Mouse (Mus musculus): ENCODE measurements at regions not wholly inside any gene's neighbourhood (a gene's known extent, or its start where the extent isn't known, plus 50 kb on each side); places are given as distances from the start of the nearest gene placed in this dataset.
A peak's percentile ranks its signal among the peaks of the same experiment; 100 is the strongest.

DNA sequence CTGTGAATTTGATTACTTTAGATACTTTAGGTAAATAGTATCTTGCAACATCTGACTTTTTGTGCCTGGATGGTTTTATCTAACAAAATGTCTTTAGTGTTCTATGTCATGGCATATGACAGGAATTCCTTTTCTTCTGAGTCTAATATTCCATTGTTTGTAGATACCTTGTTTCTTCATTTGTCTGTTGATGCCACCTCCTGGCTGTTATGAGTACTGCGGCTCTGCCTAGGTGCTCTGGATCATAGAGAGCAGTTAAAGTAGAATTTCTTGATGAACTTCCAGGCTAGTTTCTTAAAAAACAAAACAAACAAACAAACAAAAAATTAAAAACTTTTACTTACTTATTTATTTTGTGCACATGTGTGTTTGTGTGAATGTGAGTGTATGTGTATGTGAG, 83.6 kb upstream of the Kif2a start:
- Histone ChIP-seq H3K9ac (no peak overlapping the region), H3K36me3 (no peaks in the 10 kb centered on the region), H3K9me3 (no peaks in the 10 kb centered on the region), H3K27ac (no peak overlapping the region), H3K27me3 (no peaks in the 10 kb centered on the region), H3K4me1 (no peaks in the 10 kb centered on the region), H3K4me3 (no peak overlapping the region), H3K4me2 (no peak overlapping the region)
- 67% methylated on average over 1 of the region's 1 CpGs for WGBS
- ATAC-seq (ENCODE audit: borderline replicate concordance, extremely low read depth, low FRiP score, low TSS enrichment): no peak

DNA sequence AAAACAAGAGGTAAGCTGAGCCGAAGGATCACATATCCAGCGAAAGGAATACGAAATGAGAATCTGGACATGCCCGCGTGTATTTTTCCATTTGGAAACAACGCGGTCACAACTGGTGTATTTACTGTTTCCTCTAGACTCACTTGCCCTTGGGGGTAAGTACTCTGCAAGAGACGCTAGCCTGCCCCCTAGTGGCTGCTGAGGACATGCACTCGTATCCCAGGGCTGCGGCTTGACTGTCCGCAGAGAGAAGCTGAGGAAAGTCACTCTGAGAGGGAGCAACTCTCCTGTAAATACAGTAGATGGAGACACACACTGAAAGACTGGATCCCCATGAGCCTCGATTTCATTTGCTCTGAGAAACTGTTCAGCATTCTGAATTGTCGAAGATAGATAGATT, 79.7 kb upstream of the Kif2a start:
- H3K27ac ChIP-seq: no peak overlapping the region

DNA sequence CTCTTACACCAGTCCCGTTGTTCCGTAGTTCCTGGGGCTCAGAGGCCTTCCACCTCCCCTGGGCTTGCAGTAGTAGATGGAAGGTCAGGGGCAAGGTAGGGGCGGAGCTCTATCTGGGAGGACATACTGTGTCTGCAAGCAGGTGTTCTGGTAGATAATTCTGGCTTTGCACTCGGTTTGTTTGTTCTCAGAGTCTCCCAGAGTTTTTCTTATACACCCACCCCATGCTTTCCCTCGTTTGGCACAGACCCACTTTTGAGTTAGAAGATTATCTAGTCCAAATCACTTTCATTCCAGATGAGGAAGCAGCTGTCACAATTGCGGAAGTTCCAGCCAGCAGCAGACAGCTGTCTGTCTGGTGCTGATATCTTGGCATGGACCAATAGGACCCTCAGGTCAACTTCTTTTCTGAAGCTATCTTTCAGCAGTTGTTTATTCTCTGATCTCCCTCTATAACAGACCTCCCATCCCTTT, 79.0 kb upstream of the Kif2a start:
- Histone ChIP-seq H3K4me3 (no peak overlapping the region), H3K27me3 (no peaks in the 10 kb centered on the region), H3K27ac (no peak overlapping the region), H3K4me1 (no peaks in the 10 kb centered on the region), H3K9me3 (no peaks in the 10 kb centered on the region), H3K36me3 (no peaks in the 10 kb centered on the region), H3K9ac (no peak overlapping the region), H3K4me2 (peak overlapping the region; percentile 45; the same call in 1 of the 2 replicates)
- ATAC-seq (ENCODE audit: borderline replicate concordance, extremely low read depth, low FRiP score, low TSS enrichment): peak; percentile 59; the same call in 1 of the 2 replicates
- 46% methylated on average over 6 of the region's 6 CpGs for WGBS

More for the DNA sequence above, 79.7 kb upstream of the Kif2a start:
- H3K9ac ChIP-seq: no peak overlapping the region
- ATAC-seq (ENCODE audit: borderline replicate concordance, extremely low read depth, low FRiP score, low TSS enrichment): peak; percentile 81; the same call in 1 of the 2 replicates
- no peaks in the 10 kb centered on the region for H3K9me3 ChIP-seq
- H3K36me3 ChIP-seq: no peaks in the 10 kb centered on the region
- H3K27me3 ChIP-seq: no peaks in the 10 kb centered on the region
- 0 out of 2 replicates have a peak overlapping the region, but pooled peaks have one; percentile 17 for H3K4me3 ChIP-seq
- WGBS: 19% methylated on average over 13 of the region's 13 CpGs
- peak overlapping the region; percentile 45 for H3K4me2 ChIP-seq
- H3K4me1 ChIP-seq: no peaks in the 10 kb centered on the region

DNA sequence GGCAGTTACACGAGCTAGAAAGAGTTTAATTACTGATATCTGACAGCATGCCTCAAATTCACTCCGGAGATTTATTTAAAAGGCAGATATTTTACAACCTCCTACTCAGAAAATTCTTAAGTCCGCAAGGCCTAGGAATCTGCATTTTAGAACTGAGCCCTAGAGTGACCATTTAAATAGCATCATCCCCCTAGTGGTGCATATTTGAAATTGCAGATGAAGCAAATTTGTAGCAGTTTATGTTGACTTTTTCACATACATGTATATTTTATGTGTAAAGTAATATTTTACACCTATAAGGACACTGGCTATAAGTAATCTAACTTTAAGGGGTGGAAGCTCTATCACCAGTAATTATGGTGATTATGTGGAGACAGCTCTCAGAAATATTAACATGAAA, 78.2 kb upstream of the Kif2a start:
- Histone ChIP-seq H3K4me1 (no peaks in the 10 kb centered on the region), H3K4me3 (no peak overlapping the region)
- 68% methylated on average over 3 of the region's 3 CpGs for WGBS

DNA sequence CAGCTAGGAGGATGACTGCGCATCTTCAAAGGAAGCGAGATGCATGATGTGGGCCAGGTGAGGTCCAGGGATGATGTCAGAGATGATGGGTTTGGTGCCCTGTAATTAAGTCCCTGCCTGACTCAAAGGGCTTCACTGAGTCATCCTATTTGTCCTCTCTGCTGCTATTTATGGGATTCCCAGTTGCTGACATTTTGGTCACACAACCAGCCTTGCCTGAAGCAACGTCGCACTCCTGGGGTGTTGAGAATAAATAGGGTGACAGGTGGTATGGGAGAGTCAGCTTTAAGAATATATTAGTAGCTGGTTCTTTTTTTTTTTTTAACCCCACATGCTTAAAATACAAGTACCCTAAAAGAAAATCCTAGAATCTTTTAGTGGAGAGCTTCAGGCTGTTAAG, 75.1 kb upstream of the Kif2a start:
- Histone ChIP-seq H3K27me3 (no peaks in the 10 kb centered on the region), H3K27ac (no peak overlapping the region), H3K4me2 (no peak overlapping the region), H3K9ac (no peak overlapping the region), H3K4me3 (no peak overlapping the region), H3K36me3 (no peaks in the 10 kb centered on the region), H3K9me3 (no peaks in the 10 kb centered on the region), H3K4me1 (no peaks in the 10 kb centered on the region)
- 82% methylated on average over 4 of the region's 4 CpGs for WGBS
- ATAC-seq (ENCODE audit: borderline replicate concordance, extremely low read depth, low FRiP score, low TSS enrichment): no peak

More for the DNA sequence above, 78.2 kb upstream of the Kif2a start:
- ATAC-seq (ENCODE audit: borderline replicate concordance, extremely low read depth, low FRiP score, low TSS enrichment): no peak
- no peak overlapping the region for H3K9ac ChIP-seq
- H3K9me3 ChIP-seq: no peaks in the 10 kb centered on the region
- H3K27ac ChIP-seq: no peak overlapping the region
- H3K36me3 ChIP-seq: no peaks in the 10 kb centered on the region
- H3K27me3 ChIP-seq: no peaks in the 10 kb centered on the region
- no peak overlapping the region for H3K4me2 ChIP-seq

DNA sequence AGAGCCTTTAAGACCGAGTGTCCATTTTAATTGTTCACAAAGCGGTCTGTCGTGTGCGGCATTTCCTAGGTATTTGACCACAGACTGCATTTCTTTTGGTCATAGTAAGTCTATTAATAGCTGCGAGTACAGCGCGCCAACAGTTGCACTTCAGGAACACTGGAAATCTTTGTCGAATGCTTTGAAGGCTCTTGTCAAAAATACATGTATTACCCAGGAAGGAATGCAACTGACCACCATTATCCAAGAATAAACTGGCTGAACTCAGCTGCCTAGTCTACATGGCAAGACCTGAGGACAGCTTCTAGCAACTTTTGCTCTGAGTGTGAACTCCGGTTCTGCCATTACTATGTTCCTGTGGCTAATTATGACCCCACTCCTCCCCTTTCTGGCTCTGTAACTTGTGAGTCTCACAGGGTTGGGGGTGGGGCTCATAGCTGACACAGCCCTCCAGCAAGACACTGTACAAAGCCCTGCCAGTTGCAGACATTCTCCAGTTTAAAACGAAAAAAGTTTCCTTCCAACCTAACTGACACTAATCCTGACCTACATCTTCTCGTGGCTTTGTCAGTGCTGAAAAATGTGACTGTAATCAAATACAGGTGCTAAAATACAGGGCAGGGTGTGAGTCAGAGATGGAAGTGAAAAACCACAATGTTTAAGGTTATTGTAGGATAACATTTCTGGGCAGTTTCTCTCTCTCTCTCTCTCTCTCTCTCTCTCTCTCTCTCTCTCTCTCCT, 73.2 kb upstream of the Kif2a start:
- no peaks in the 10 kb centered on the region for H3K4me1 ChIP-seq
- no peaks in the 10 kb centered on the region for H3K36me3 ChIP-seq
- no peaks in the 10 kb centered on the region for H3K9me3 ChIP-seq
- WGBS: 60% methylated on average over 11 of the region's 11 CpGs
- ATAC-seq (ENCODE audit: borderline replicate concordance, extremely low read depth, low FRiP score, low TSS enrichment): no peak
- no peak overlapping the region for H3K9ac ChIP-seq
- no peak overlapping the region for H3K27ac ChIP-seq
- no peak overlapping the region for H3K4me3 ChIP-seq
- H3K27me3 ChIP-seq: no peaks in the 10 kb centered on the region
- H3K4me2 ChIP-seq: no peak overlapping the region; the same call in 1 of the 2 replicates

DNA sequence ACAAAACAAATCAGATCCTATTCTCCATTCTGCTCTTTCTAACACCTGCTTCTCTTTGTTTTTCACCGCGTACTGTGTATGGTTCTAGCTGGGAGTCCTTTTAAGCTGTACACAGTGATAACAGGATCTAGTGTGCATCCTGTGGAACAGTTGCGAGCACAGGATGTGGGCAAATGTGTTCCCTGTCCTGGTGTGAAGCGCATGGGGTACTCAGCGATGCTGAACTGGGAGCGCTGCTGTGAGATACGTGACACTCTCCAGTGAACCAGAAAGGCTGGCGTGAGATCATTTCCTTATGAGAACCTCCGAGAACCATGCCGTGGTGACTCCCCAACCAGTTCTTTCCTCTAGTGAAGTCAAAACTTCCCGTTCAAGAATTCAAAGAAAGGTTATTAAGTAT, 72.6 kb upstream of the Kif2a start:
- H3K4me3 ChIP-seq: no peak overlapping the region

DNA sequence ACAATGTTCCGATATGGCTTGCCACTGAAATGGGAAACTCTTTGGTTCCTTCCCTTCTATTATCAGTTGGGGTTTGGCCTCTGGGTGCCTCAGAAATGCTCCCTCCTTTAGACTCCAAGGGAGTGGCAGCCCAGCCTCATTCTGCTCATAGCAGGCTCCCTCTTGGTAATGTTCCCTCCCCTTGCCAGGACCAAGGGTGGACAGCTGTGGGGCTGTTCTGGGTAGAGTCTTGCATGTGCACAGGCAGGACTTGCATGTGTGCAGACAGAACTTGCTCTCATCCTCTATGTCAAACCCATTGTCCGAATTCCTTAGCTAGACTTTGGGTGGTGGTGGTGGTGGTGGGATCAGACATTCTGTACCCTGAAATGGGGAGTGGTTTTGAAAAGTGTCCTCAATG, 71.8 kb upstream of the Kif2a start:
- Histone ChIP-seq H3K27ac (no peak overlapping the region), H3K36me3 (no peaks in the 10 kb centered on the region), H3K4me3 (no peak overlapping the region), H3K27me3 (no peaks in the 10 kb centered on the region), H3K9ac (no peak overlapping the region), H3K4me2 (no peak overlapping the region), H3K4me1 (no peaks in the 10 kb centered on the region), H3K9me3 (no peaks in the 10 kb centered on the region)
- 83% methylated on average over 2 of the region's 2 CpGs for WGBS
- no peak for ATAC-seq (ENCODE audit: borderline replicate concordance, extremely low read depth, low FRiP score, low TSS enrichment)

More for the DNA sequence above, 72.6 kb upstream of the Kif2a start:
- Histone ChIP-seq H3K4me1 (no peaks in the 10 kb centered on the region), H3K9ac (no peak overlapping the region), H3K4me2 (no peak overlapping the region; the same call in 1 of the 2 replicates), H3K27me3 (no peaks in the 10 kb centered on the region), H3K9me3 (no peaks in the 10 kb centered on the region), H3K36me3 (no peaks in the 10 kb centered on the region), H3K27ac (no peak overlapping the region)
- 72% methylated on average over 11 of the region's 11 CpGs for WGBS
- 0 out of 2 replicates have a peak, but pooled peaks have one; percentile 46 for ATAC-seq (ENCODE audit: borderline replicate concordance, extremely low read depth, low FRiP score, low TSS enrichment)

DNA sequence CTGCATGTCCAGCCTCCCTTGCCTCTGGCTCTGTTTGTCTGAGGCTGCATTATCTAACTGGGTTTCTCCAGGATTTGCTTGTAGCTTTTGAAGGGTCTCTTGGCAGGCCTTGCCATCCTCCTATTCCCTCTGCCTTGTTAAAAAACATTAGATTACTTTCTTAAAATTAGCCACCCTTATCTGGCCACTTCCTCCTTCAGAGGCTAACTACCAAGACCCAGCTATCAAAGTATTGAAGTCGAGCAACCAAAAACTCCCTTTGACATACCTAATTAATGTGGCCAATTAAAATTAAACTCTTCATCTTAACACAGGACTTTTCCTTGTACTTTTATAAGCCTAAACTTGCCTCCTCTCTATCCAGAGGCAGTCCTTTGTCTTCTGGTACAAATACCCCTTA, 66.3 kb upstream of the Kif2a start:
- Histone ChIP-seq H3K4me1 (no peaks in the 10 kb centered on the region), H3K9ac (no peak overlapping the region), H3K36me3 (no peaks in the 10 kb centered on the region), H3K27me3 (no peaks in the 10 kb centered on the region), H3K9me3 (no peaks in the 10 kb centered on the region), H3K4me3 (no peak overlapping the region), H3K4me2 (no peak overlapping the region), H3K27ac (no peak overlapping the region)
- WGBS: 42% methylated on average over 1 of the region's 1 CpGs
- no peak for ATAC-seq (ENCODE audit: borderline replicate concordance, extremely low read depth, low FRiP score, low TSS enrichment)

DNA sequence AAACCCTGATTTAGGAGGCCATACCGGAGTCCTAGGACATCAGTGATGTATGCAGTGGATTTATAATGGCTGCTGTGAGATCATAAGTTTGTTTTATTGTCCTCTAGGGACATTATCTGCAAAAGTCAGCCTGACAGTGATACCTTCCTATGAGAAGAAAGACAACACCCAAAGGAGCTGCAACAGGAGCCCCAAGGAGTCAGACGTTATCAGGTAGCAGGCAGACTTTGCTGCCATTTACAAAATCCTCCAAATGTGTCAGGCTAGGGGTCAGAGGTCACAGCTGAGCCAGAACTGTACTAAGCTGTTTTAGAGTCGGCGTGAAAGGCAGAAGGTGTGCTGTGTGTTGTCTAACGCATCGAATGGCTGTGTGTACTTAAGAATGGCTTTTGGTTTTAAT, 65.4 kb upstream of the Kif2a start:
- ATAC-seq (ENCODE audit: borderline replicate concordance, extremely low read depth, low FRiP score, low TSS enrichment): no peak
- no peak overlapping the region for H3K4me3 ChIP-seq
- no peaks in the 10 kb centered on the region for H3K36me3 ChIP-seq
- H3K27ac ChIP-seq: no peak overlapping the region
- 69% methylated on average over 6 of the region's 6 CpGs for WGBS
- no peak overlapping the region for H3K4me2 ChIP-seq
- H3K27me3 ChIP-seq: no peaks in the 10 kb centered on the region
- no peaks in the 10 kb centered on the region for H3K4me1 ChIP-seq
- no peak overlapping the region for H3K9ac ChIP-seq
- no peaks in the 10 kb centered on the region for H3K9me3 ChIP-seq

DNA sequence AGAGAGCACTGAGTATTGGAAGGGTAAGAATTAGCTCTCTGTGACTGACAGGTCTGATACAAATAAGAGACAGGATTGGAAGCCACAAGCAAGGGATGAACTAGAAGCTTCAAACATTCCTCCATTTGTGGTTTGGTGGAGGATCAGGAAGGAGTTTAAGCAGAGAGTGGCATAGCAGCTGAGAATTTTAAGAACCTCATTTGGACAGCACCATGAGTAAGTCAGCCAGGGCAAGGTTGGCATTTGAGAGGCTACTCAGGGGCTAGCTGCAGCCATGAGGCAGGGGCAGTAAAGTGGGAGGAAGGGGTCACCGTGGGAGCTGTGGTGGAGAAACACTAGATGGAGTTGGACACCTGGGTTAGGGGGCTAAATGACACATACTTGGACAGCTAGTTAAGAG, 56.2 kb upstream of the Kif2a start:
- Histone ChIP-seq H3K27ac (no peak overlapping the region), H3K4me1 (no peaks in the 10 kb centered on the region), H3K9ac (no peak overlapping the region), H3K4me3 (no peak overlapping the region), H3K36me3 (no peaks in the 10 kb centered on the region), H3K27me3 (no peaks in the 10 kb centered on the region), H3K4me2 (no peak overlapping the region), H3K9me3 (no peaks in the 10 kb centered on the region)
- ATAC-seq (ENCODE audit: borderline replicate concordance, extremely low read depth, low FRiP score, low TSS enrichment): no peak
- WGBS: 79% methylated on average over 1 of the region's 1 CpGs

DNA sequence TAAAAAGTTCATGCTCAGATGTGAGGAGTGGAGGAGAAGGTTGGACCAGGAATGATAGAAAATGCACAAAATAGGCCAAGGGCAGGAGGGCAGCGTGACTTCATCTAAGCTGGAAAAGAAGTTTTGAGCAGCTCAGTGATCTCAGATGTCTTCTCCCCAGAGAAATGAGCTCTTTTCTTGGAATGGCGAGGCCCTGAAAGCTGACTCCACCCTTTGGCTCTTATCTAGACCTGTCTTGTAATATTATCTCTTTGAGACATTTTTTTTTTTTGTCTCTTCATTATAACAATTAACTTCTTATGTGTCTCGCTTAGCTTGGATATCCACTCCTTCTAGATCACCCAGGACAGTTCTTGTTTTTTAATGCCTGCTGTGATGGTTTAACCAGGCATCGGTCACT, 53.0 kb upstream of the Kif2a start:
- WGBS: 74% methylated on average over 4 of the region's 4 CpGs
- no peak overlapping the region for H3K9ac ChIP-seq
- no peak overlapping the region for H3K4me2 ChIP-seq
- H3K27ac ChIP-seq: no peak overlapping the region
- H3K4me3 ChIP-seq: no peak overlapping the region
- no peaks in the 10 kb centered on the region for H3K27me3 ChIP-seq
- no peaks in the 10 kb centered on the region for H3K9me3 ChIP-seq
- H3K4me1 ChIP-seq: no peaks in the 10 kb centered on the region
- ATAC-seq (ENCODE audit: borderline replicate concordance, extremely low read depth, low FRiP score, low TSS enrichment): no peak
- H3K36me3 ChIP-seq: no peaks in the 10 kb centered on the region

Data from lung, embryonic 15.5 days (tissue).